Mouse (Mus musculus) cerebellum, postnatal 25 days (tissue): ENCODE measurements around the gene Podn.

Experiments used
- DNase-seq, 2 experiments: peaks; one replicate each; pipeline ENCODE4 v3.0.0; 2021; ENCODE audit warnings: mixed read lengths in 2 of 2

Podn gene

DNA sequence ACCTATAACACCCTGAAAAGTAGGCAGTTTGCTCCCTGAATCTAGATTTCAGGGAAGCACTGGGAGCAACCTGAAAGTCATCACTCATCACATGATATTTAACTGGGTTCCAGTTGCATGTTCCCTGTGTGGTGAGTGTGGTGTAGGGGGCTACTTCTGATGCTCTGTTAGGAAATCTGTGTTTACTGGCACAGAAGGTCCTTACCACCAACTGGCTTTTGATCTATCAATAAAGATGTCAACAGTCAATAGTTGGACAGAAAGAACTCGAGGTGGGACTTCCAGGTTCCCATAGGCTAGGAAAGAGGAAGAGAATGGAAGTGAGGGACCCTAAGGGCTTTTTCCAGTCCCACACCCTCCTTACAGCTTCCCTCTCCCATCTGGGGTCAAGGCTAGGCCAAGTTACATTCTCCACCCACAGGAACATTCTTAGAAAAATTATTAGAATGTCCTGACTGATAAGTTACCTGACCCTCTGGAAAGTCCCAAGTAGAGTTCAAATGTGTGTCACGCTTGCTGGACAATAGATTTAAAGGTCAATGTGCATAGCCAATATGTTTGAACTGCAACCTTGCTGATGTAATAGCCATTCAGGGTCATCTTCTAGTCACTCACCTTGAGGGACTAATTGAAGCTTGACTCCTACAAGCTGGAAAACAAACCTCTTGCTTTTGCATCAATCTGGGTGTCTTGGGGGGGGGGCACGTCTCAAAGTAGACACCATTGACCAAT is 18.9 kb downstream of the Podn start:
- DNase-seq: no peak

DNA sequence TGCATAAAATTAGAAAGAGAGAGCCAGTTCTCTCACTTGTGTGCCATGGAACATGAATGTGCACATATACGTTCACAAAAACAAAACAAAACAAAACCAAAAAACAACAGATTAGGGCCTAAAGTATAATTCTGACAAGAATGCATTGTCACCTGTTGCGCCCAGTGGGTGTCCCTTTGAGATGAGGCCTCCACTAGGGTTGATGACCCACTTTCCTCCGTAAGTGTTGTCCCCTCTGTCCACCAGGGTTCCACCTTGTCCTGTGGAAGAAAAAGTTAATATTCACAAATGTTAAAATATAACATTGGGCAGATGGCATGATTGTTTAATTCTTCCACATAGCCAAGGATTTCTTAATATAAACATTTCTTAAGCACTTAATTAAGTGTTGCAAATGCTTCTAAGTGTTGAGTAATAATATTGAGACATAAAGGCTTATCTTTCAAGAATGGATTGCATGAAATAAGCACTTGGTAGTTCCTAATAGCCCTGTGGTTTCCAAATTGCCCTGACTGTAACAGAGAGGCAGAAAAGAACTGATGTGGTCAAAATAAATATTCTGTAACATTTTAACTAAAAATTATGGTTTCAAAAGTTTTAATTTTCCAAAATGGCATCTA is 21.9 kb downstream of the Podn start:
- DNase-seq: no peak

DNA sequence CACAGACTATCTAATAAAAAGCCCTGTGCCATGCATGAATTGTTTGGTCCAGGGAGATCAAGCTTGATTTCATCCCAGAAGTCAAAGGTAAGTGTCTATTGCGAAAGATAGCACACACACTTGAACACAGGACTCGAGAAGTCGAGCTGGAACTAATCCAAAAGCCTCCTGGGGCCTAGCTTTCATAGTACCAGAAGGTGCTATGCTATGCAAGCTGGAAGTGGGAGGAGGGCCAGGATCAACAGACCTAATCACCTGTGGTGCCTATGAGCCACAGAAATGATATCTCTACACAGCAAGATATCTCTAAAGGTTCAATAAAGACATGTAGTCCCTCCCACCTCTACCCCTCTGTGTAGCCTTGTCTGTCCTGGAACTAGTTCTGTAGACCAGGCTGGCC is 24.2 kb downstream of the Podn start:
- peak in 1 of 2 experiments; percentile 23 for DNase-seq

DNA sequence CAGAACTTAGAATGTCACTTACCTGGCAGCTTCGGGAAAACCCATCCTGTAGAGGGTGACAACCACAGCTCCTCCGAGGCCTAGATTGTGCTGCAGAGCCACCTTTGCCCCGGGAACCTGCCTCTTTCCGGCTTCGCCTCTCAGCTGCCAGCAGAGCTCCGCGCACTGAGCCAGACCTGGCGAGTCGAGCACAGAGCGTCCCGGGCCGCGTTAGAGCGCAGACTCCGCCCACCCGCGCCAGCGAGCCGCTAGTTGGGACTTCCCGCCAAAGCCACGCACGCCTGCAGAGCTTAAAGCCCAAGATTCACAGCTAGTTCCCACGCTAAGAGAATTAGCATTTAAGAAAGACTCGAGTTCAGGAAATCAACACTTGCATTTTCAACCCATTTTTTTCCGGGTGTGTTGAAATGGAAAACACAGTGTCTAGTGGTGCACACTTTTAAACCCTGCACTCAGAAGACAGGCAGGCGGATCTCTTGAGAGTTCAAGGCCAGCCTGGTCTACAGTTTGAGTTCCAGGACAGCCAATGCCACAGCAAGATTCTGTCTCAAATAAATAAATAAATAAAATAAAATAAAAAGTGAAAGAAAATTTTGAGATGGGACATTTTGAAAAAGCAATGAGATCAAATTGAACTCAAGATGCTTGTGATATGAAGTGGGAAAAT is 24.9 kb downstream of the Podn start:
- peak; percentile 95 to 98 for DNase-seq

DNA sequence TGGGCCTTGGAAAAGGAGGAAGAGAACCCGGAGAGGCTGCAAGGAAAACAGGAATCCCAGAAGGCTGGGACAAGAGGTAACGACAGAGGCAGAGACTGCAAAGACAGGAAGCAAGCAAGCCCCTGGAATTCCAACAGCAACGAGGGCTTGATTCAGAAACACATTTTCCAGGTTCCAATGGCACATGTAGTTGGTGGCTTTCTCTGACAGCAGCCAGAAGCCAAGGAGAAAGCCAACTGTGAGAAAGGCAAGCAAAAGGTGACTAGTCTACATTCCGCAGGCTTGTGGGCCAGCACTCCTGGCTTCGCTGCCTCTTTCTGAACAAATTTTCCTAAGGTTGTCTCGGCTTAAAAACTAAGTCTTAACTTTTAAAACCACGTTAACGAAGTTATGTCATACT is 25.5 kb downstream of the Podn start:
- DNase-seq: peak; percentile 22 to 41

DNA sequence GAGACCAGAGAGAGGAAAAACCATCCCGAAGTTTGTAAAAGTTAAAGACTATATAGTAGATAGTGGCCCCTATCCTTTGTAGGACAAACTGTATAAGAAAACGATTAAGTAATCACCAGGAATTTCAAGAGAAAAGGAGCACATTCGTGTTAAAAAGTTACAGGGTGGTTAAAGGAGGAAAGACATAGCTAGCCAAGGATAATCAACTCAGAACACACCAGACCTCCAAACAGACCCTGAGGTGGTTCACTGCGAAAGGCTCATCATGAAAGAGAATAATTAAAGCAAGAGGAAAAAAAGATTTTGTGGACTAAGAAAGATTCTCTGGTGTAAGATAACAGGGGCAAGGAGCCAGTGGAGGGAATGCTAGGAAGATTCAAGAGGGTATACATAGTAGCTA is 26.0 kb downstream of the Podn start:
- DNase-seq: no peak

DNA sequence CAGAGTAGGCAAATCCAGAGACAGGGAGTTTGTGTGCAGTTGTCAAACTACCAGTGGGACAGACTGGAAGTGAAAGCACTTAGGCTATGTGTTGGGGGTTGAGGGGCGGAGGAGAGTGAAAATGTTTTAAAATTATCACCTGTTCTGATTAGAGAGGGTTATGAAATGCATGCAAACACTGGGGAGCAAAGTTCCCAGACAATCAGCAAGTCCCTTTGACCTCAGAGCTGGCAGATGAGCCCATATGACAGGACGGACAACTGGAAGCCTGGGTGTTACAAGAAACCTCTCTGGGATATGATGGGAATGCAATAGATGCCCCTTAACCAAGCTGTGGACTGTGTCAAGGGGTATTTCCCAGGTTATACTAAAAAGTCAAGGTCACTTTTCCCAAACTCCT is 28.2 kb downstream of the Podn start:
- DNase-seq: no peak

DNA sequence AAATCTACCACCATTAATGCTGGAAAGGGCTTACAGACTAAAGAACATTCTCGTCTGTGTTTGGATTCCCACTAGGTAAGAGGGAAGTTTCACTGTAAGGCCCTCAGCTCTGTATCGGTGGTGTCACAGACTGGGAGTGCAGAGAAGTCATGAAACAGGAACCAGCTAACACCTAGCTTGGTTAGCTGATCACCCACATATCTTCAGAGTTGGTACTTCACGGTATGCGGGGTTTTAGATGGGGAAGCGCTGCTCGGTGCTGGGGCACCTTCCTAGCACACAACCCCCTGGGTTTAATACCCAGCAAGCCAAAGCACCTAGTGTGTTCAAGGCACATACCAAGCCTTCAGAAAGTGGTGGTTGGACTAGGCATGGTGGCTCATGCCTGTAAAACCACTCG is 29.0 kb downstream of the Podn start:
- no peak for DNase-seq

DNA sequence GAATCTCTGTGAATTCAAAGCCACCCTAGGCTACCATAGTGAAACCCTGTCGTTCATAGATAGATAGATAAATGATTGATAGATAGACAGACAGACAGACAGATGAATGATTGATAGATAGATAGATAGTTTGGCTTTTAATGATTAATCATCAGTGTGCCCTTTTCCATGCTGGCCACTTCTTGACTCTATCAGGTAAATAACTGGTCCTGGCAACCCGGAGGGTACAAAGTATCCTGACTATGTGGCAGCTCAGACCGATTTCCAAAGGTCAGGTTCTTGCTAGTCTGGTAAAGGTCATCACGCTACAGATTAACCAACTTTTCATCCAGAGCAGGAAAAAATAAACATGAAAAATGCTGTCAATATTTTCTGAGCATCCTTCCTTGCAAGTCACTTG is 29.7 kb downstream of the Podn start:
- no peak for DNase-seq

DNA sequence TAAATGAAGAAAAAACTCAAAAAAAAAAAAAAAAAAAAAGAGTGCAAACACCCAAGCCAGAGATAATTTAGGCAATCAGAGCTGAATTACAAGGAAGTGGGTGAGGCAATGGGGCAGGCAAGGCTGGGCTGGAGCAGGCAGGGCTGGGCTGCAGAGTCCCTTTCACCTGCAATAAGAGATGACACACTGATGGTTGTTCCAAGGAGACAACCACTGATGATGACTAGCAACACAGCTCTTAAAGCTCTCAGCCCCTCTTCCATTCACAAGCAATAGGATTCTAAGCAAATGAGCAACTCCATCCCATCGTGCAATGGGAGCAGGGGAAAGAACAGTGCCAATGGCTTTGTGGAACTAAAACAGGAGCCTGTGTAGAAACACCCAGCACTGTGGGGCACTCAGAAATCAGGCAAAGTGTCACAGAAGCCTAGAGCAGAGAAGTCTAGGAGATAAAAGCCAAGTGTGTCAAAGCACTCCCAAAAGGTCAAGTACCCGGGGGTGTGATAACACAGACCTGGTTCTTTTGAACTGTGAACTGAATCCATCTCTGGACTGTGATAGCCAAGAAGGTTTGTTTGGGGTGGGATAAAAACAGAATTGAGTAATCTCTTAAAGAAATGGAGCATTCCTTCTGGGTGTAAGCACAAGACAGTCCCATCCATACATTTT is 30.9 kb downstream of the Podn start:
- DNase-seq: no peak

DNA sequence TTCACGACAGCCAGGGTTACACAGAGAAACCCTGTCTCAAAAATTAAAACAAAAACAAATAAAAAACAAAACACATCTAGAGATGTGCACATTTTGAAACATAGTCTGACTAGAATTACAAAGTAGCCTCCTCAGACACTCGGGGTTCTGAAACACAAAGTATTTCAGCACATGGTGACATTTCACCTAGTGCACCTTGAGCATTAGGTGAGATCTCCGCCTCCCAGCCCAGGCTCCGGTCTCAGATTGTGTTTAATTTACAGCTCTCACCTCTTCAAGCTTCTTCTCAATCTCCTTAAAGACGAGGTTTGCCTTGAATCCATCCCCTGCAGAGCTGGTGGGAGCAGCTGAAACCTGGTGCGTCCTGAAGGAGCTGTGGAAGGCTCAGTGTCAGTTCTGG is 32.6 kb downstream of the Podn start:
- no peak for DNase-seq

DNA sequence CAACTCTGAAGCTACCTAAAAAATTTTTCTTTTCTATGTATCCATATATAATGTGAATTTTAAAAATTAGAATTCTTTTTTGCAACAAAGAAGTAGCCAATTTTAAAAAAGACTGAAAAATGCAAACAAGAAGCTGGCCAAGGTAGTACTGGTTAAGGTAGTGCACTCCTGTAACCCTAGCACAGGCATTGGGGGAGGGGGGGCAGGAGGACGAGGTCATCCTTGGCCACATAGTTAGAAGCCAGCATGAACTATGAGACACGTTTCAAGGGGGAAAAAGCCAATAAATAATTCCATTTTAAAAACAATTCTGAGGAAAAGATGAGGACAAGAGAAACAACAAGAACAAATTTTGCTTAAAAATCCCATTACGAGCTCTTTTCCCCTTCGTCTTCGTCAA is 33.7 kb downstream of the Podn start:
- DNase-seq: no peak

DNA sequence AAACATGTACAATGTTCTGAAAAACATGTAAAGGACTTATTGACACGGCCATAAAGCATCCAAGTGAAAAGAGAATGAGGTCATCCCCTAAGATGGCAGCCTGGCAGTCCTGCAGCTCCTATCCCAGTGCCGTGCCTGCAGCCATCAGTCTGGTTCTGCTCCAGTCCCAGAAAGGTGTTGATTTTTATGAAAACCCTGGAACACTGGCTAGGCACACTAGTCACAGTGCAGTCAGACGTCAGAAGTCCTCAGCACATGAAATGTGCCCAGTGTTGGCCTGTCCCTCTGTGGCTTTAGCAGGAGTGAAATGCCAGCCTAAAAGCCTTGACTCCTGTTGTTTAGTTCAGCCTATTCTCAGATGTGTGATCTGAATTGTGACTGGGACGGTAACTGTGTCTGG is 35.5 kb downstream of the Podn start:
- peak; percentile 47 to 53 for DNase-seq

DNA sequence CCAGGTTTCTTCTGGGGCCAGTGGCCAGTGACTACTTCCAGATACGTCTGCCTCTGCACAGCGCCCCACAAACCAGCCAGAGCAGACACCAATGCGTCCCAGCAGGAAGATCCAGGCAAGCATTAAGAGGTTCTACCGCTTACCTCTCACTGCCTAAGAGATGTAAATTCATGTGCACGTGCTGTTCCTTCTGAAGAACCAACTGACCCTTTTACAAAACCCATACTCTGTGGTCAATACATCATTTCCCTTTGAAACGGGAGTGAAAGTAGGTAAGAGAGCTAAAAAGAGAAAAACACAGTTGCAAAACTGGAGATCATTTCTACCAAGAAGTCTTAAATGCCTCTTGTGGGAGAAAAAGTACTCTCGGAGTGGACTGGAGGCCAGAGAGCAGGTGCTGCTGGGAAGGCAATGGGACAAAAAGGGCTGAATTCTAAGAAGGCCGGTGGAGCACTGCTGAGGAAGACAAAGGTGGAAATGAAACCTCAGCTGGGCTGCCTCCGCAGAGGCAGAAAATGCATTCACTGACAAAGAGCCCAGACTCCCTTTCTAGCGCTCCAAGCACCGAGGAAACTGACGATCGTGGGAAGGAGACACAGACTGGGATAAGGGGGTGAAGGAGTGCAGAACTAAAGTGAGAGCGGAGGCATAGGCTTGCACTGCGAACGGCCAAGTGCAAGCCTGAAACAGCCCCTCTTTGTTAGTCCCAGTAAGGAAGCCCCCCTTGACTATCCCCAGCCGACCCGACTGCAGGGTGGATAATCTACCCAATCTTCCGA is 36.5 kb downstream of the Podn start:
- DNase-seq: no peak

DNA sequence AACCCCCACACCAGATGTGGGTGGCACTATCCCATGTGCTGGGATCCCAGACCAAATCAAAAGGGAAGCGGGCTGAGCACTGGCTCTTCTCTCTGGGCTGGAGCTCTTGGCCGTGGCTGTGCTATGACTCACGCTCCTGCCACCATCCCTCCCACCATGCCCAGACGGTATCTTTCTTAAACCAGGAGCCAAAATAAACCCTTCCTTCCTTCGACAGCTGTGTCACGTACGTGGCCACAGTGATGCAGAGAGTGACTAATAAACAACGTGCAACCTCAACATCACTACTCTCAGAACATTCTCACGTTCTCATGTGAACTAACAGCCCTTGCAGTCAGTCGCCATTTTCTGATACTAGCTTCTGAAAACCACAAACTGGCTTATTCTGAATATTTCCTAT is 38.1 kb downstream of the Podn start:
- peak; percentile 41 to 60 for DNase-seq

DNA sequence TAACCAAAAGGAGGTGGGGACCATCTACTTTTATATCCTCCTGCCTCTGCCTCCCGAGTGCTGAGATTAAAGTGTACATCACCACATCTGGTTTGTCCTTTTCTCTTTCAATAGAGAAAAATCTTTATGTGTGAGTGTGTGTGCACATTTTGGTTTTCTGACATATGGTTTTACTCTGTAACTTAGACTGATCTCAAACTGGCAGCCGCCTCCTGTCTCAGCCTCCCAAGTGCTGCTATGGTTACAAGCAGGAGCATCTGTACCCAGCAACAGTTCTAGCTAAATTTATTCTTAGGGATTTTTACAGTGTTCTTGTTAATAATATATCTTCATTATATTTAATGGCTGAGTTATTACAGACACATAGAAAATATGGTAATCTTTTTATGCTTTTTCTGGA is 39.0 kb downstream of the Podn start:
- DNase-seq: no peak

DNA sequence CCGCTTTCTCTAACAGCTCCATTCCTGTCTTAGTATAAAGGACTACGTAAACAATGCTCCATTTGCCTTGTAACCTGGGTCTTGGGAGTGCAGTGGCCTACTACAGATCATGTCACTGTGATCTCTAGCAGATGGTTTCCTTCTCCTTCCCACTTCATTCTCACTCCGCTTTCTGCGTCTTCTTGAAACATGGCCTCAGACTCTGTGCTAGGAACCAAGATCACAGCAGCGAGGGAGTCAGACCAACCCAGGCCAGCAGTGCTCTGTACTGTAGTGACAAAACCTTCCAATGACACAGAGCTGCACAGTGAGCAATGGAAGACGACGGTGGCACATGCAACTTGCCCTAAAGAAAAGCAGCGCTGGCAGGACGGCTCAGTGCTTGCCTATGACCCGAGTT is 40.4 kb downstream of the Podn start:
- no peak for DNase-seq

DNA sequence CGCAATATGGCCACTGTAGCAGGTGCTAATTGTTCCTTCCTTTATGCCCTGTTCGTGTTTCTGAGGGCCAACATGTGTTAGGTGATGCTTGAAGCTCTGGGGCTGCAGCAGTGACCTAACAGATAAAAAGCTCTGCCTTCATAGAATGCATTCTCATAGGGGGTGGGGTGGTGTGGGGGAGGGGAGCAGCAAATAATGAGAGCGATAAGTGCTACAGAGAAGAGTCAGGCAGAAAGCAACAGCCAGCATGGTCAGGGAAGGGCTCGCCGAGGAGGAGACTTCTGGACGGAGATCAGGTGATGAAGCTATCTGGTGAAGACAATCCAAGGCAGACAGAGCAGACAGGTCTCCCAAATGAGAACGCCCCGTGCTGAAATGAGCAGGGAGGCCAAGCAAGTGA is 43.6 kb downstream of the Podn start:
- no peak for DNase-seq

DNA sequence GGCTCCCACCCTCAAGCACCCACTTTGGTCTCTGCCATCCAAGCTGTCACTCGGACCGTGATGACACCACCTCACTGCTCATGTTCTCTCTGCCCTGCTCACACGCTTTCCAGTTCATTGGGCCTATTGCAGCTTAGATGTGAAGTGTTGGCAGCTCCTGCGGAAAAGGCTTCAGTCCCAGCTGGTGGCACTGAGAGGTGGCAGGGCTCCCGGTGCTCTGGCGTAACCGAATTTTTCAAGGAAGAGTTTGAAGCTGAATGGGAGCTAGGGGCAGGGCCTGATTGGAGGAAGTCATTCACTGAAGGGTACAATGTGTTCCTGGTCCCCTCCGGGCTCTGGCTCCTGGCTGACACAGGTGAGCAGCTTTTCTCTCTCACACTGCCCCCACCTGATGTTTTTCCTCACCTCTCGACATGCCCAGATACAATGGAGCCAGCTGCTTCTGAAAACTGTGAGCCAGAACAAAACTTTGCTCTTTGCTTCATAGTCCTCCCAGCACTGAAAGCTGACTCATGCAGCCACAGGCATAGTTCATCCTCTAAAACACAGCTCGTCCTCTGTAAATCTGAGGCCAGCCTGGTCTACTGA is 44.5 kb downstream of the Podn start:
- DNase-seq: peak; percentile 71 to 76

DNA sequence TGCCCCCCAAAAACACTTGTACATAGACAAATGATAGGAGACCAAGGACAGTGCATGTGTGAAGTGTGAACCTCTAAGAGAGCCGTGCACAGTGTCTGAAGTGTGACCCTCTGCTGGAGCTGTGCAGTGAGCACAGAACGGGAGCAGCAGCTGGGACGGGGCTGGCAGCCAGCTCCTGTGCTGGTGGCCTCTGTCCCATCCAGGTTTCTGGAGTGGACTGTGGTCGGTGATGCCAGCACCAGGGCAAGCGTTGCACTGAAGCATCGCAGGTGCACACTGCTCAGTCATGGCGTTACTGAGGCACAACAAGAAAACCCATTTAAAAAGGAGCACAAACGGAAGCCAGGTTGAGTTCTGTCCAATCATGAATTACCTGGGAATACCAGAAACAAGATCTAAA is 50.1 kb downstream of the Podn start:
- DNase-seq: peak in 1 of 2 experiments; percentile 38

DNA sequence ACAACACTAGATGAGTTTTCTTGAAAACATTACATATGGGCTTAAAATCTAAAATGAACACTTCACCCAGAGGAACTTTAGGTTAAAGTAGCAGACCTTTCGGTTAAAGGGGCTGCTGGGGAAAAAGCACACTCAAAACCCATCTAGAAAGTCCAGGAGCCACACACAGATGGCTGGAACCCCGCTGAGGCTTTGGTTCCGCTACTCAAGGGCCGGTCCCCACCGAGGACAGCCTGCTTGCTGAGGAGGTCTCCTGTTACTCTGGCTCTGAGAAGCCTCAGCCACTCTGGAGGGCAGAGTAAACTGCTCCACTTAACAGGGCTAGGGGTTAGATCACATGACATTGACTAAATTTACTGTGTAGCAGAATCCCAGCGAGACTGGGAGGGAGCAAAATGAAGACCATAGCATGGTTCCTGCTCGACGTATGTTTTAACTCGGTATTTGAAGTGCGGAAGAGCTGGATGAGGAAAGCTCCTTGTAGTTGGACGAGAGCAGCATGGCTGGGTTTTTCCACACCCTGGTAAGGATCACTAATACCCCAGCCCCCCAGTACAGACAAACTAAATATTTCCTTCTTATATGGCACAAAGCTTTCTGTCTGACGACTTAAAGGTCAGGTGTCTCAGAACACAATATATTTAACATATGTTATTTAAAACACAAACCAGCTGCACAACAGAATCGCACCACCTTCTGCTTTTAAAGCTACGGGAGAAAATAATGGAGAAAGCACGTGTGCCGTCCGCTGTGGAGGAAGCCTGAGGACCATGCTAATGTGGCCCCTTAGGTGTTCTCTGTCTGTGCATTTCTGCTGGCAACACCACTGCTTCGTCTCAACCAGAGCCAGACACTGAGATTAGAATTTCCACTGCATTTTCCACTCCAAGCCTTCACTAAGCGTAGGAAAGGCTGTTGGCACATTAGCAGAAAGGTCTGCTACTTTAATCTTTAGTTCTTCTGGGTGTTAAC is 50.8 kb downstream of the Podn start:
- DNase-seq: peak in 1 of 2 experiments; percentile 56
